Mouse (Mus musculus) embryonic facial prominence, embryonic 12.5 days (tissue): ENCODE measurements around the gene Ephx1. TPM values are rescaled to one million over a fixed set of nuclear protein-coding genes. Genes with fewer than 3 reads are reported as not detected.

Experiments used
- ATAC-seq: fragments of 200-750 bp; cut with Nextera tagmentation; 2 replicates; pipeline ENCODE4 v1.8.0; 2017; ENCODE audit not compliant: insufficient number of reproducible peaks, insufficient read depth, low FRiP score, low TSS enrichment
- H3K27ac ChIP-seq: fragments of 300-500 bp; sonication (generic); 2 replicates; pipeline ENCODE4 v1.5.1; 2016; ENCODE audit warnings: mild to moderate bottlenecking
- H3K27me3 ChIP-seq: fragments of 300-500 bp; sonication (generic); 2 replicates; pipeline ENCODE4 v1.6.1; 2016; ENCODE audit warnings: mild to moderate bottlenecking, moderate library complexity
- H3K36me3 ChIP-seq: fragments of 300-500 bp; sonication (generic); 2 replicates; pipeline ENCODE4 v1.6.1; 2016; ENCODE audit warnings: mild to moderate bottlenecking
- H3K4me1 ChIP-seq: fragments of 300-500 bp; sonication (generic); 2 replicates; pipeline ENCODE4 v1.6.1; 2016
- H3K4me2 ChIP-seq: fragments of 300-500 bp; sonication (generic); replicated peaks from 2 replicates; pipeline ENCODE4 v1.6.1; 2016; ENCODE audit warnings: mild to moderate bottlenecking, moderate library complexity
- H3K4me3 ChIP-seq: fragments of 300-500 bp; sonication (generic); 2 replicates; pipeline ENCODE4 v1.5.1; 2016; ENCODE audit warnings: mild to moderate bottlenecking
- H3K9ac ChIP-seq: fragments of 300-500 bp; sonication (generic); 2 replicates; pipeline ENCODE4 v1.6.1; 2016; ENCODE audit warnings: mild to moderate bottlenecking, moderate library complexity
- H3K9me3 ChIP-seq: fragments of 300-500 bp; sonication (generic); 2 replicates; pipeline ENCODE4 v1.6.1; 2016; ENCODE audit warnings: mild to moderate bottlenecking, moderate library complexity
- WGBS: fragments of 180-500 bp; shearing (Covaris S2); methylation state at CpG from one replicate; pipeline ENCODE4 v1.1.7; 2016; 5-methylcytosine and 5-hydroxymethylcytosine counted together
- polyA plus RNA-seq: library from polyadenylated mRNA; unstranded; fragments of >200 nt; fragmentation: Nextera tagmentation; extraction: Ambion mirVana; gene quantifications from 2 replicates; pipeline ENCODE4 v1.2.1, GENCODE M21; 2016

Gene Ephx1
- polyA plus RNA-seq, 1 experiment from 2014 or later, result 2.6 TPM

GRCm38 (mm10) chr1:181012416-181012815 is 8.3 kb downstream of the Ephx1 start:
- Histone ChIP-seq H3K9ac (no peak overlapping the region), H3K9me3 (no peaks in the 10 kb centered on the region), H3K27me3 (no peaks in the 10 kb centered on the region), H3K4me2 (no peak overlapping the region), H3K4me1 (peaks cover 11% of the 10 kb centered on the region; the same call in 1 of the 2 replicates), H3K36me3 (no peaks in the 10 kb centered on the region), H3K4me3 (no peak overlapping the region), H3K27ac (no peak overlapping the region)
- no peak for ATAC-seq
- 83% methylated on average over 3 of the region's 3 CpGs for WGBS

- Histone ChIP-seq H3K4me1 (peaks cover 6% of the 10 kb centered on the region; the same call in 1 of the 2 replicates), H3K9ac (no peak overlapping the region), H3K9me3 (no peaks in the 10 kb centered on the region), H3K36me3 (no peaks in the 10 kb centered on the region), H3K4me3 (no peak overlapping the region), H3K27ac (no peak overlapping the region), H3K27me3 (no peaks in the 10 kb centered on the region), H3K4me2 (no peak overlapping the region)
- WGBS, result 58% methylated on average over 5 of the region's 5 CpGs
- no peak for ATAC-seq
These were observed 9.1 kb downstream of the Ephx1 start for GRCm38 (mm10) chr1:181011601-181012000.

DNA sequence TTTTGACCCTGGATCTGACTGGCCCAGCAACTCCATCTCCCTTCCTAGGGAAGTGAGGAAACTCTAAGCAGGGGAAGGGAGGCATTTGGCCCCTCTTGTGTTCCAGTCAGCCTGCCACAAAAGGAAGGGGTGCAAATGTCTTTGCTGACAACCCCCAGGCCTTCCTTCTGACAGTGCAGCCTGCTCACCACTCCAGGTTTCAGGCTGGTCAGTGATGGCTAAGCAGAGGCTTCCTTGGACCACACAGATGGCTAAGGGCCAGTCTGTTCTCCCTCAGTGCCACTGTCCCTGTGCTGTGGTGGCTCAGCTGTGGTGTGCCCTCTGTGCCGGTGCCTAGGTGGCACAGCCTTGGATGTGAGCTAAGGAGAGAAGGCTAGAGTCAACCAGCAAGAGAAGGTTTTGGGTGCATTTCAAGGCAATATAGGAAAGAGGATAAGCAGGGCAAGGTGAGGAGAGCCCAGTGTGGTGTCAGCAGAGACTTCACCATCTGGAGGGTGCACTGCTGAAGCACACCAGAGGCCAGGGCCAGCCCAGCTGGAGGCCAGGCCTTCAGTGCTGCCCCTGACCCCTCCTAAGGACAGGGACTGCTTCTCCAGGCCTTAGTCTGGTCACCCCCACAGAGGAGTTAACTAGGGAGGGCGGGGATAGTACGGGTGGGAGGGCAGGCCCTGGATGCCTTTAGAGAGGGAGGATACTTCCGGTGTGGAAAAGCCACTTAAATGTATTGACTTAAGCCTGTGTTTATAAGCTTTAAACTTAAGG is 10.4 kb downstream of the Ephx1 start:
- 63% methylated on average over 4 of the region's 4 CpGs for WGBS
- Histone ChIP-seq H3K36me3 (no peaks in the 10 kb centered on the region), H3K4me2 (no peak overlapping the region), H3K9me3 (no peaks in the 10 kb centered on the region), H3K4me1 (no peaks in the 10 kb centered on the region; the same call in 1 of the 2 replicates), H3K9ac (no peak overlapping the region), H3K4me3 (no peak overlapping the region), H3K27me3 (no peaks in the 10 kb centered on the region), H3K27ac (no peak overlapping the region)
- ATAC-seq, result no peak

GRCm38 (mm10) chr1:181009754-181010153 is 10.9 kb downstream of the Ephx1 start:
- Histone ChIP-seq H3K27ac (no peak overlapping the region), H3K9me3 (no peaks in the 10 kb centered on the region), H3K4me1 (no peaks in the 10 kb centered on the region), H3K9ac (no peak overlapping the region), H3K36me3 (no peaks in the 10 kb centered on the region), H3K4me3 (no peak overlapping the region), H3K27me3 (no peaks in the 10 kb centered on the region), H3K4me2 (no peak overlapping the region)
- 67% methylated on average over 3 of the region's 3 CpGs for WGBS
- no peak for ATAC-seq

DNA sequence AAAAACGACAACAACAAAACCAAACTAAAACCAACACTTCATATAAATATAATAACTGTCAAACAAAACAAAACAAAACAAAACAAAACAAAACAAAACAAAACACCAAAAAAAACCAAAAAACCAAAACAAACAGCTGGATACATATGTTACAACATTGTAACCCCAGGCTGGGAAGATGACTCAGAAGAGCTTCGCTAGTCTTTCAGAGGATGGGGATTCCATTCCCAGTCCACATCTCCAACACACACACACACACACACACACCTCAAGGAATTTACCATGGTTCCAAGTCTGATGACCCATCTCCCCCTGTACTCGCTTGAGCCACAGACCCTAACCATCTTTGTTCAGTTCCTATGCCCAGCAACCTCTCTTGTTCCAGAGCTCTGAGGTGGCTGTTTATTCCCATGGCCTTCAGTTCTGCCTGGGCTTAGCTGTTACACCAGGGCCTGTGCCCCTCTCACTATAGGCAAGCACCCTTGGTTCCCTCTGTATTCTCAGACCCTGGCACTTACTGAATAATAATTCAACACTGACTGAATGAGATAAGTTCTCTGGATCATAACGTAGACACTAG is 11.6 kb downstream of the Ephx1 start:
- Histone ChIP-seq H3K36me3 (no peaks in the 10 kb centered on the region), H3K9ac (no peak overlapping the region), H3K27me3 (no peaks in the 10 kb centered on the region), H3K4me2 (no peak overlapping the region), H3K4me3 (no peak overlapping the region), H3K27ac (no peak overlapping the region), H3K4me1 (no peaks in the 10 kb centered on the region), H3K9me3 (no peaks in the 10 kb centered on the region)
- no peak for ATAC-seq
- WGBS, result 86% methylated on average over 4 of the region's 4 CpGs

- Histone ChIP-seq H3K4me2 (no peak overlapping the region), H3K4me1 (no peaks in the 10 kb centered on the region), H3K27me3 (no peaks in the 10 kb centered on the region), H3K27ac (no peak overlapping the region), H3K4me3 (no peak overlapping the region), H3K9me3 (no peaks in the 10 kb centered on the region), H3K9ac (no peak overlapping the region), H3K36me3 (no peaks in the 10 kb centered on the region)
- WGBS, result 93% methylated on average over 2 of the region's 2 CpGs
- no peak for ATAC-seq
These were observed 12.4 kb downstream of the Ephx1 start for GRCm38 (mm10) chr1:181008266-181008665.

- Histone ChIP-seq H3K4me1 (no peaks in the 10 kb centered on the region), H3K4me2 (no peak overlapping the region), H3K27ac (no peak overlapping the region), H3K36me3 (no peaks in the 10 kb centered on the region), H3K9me3 (no peaks in the 10 kb centered on the region), H3K27me3 (no peaks in the 10 kb centered on the region), H3K4me3 (no peak overlapping the region), H3K9ac (no peak overlapping the region)
- ATAC-seq, result no peak
- 89% methylated on average over 6 of the region's 6 CpGs for WGBS
These were observed 12.9 kb downstream of the Ephx1 start for GRCm38 (mm10) chr1:181007831-181008230.

DNA sequence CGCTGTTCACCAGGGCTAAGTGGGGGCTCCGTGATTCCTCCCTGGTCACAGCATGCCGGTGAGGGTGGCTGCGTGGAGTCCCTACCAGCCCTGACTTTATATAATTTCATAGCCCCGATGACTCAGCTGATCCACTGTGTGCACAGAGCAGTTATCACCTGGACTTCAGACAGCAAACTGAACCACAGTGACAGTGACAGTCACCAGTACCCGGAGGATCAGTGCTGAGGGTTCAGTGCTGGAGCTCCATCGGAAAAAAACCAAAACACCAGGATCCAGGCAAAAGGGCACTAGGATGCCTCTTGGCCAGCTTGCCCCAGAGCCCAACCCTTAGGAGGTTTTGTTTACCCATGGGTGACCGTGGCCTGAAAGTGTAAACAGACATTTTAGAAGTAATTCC is 15.4 kb downstream of the Ephx1 start:
- no peak overlapping the region for H3K27ac ChIP-seq
- H3K4me3 ChIP-seq, result no peak overlapping the region
- ATAC-seq, result no peak
- 84% methylated on average over 8 of the region's 8 CpGs for WGBS
- no peak overlapping the region for H3K4me2 ChIP-seq
- H3K27me3 ChIP-seq, result no peaks in the 10 kb centered on the region
- peaks cover 5% of the 10 kb centered on the region for H3K4me1 ChIP-seq
- no peaks in the 10 kb centered on the region for H3K36me3 ChIP-seq
- H3K9ac ChIP-seq, result no peak overlapping the region
- H3K9me3 ChIP-seq, result no peaks in the 10 kb centered on the region

DNA sequence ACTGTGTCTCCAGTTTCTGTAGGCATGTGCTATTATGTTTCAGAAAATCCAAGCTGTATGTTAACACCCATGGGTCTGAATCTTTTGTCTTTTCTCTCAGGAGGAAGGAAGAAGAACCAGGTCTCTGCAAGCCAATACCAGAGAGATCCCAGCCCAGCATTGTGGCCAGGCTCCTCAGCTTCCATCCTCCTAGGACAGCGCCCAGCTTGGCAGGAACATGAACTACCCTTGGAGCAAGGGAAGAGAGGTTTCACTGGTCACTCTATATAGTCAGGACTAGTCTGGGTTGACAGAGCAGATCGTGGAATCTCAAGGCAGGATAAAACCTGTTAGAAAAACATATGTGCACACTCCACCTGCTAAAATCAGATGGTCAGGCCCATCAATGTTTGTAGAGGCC is 16.9 kb downstream of the Ephx1 start:
- WGBS, result 82% methylated on average over 2 of the region's 2 CpGs

GRCm38 (mm10) chr1:181001621-181002020 is 19.1 kb downstream of the Ephx1 start:
- Histone ChIP-seq H3K27ac (no peak overlapping the region), H3K27me3 (no peaks in the 10 kb centered on the region), H3K4me2 (no peak overlapping the region), H3K9ac (no peak overlapping the region), H3K4me3 (no peak overlapping the region), H3K9me3 (no peaks in the 10 kb centered on the region), H3K36me3 (no peaks in the 10 kb centered on the region), H3K4me1 (peaks cover 8% of the 10 kb centered on the region)
- no peak for ATAC-seq
- 94% methylated on average over 3 of the region's 3 CpGs for WGBS

More for the DNA sequence above, 16.9 kb downstream of the Ephx1 start:
- H3K27ac ChIP-seq, result no peak overlapping the region
- no peak for ATAC-seq
- no peak overlapping the region for H3K4me2 ChIP-seq
- no peaks in the 10 kb centered on the region for H3K9me3 ChIP-seq
- H3K4me1 ChIP-seq, result peaks cover 8% of the 10 kb centered on the region
- H3K4me3 ChIP-seq, result no peak overlapping the region
- no peak overlapping the region for H3K9ac ChIP-seq
- H3K27me3 ChIP-seq, result no peaks in the 10 kb centered on the region
- no peaks in the 10 kb centered on the region for H3K36me3 ChIP-seq

- Histone ChIP-seq H3K27ac (no peak overlapping the region), H3K9ac (no peak overlapping the region), H3K9me3 (no peaks in the 10 kb centered on the region), H3K27me3 (no peaks in the 10 kb centered on the region), H3K4me2 (no peak overlapping the region), H3K4me1 (peaks cover 8% of the 10 kb centered on the region), H3K36me3 (no peaks in the 10 kb centered on the region), H3K4me3 (no peak overlapping the region)
- ATAC-seq, result peak; percentile 58; the same call in 1 of the 2 replicates
- 91% methylated on average over 3 of the region's 3 CpGs for WGBS
These were observed 19.5 kb downstream of the Ephx1 start for GRCm38 (mm10) chr1:181001217-181001616.

DNA sequence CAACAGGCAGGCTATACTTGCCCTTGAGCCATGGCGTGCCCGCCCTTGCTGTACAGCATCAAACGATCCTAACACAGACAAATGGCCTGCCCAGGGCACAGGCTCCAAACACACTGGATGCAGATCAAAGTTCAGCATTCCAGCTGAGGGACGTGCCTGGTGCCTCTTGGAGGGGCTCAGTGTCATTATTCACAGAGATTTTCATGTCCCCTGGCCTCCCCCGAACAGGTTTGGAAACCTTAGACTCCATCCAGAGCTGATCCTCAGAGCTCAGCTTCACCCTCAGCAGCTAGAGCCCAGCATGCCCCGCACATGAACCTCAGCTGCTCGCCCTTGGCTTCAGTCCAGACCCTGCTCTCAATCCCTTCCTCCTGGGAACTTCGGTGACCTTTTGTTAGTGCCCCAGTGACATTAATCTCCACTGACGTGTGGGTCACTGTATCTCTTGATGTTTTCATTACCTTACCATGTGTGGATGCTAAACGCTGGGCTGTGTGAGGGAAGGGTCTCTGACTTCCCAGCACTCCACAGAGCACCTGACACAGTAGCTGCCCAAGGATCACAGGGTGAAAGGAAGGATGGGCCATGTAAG is 20.1 kb downstream of the Ephx1 start:
- Histone ChIP-seq H3K9me3 (no peaks in the 10 kb centered on the region), H3K4me3 (no peak overlapping the region), H3K4me1 (peaks cover 8% of the 10 kb centered on the region), H3K4me2 (no peak overlapping the region), H3K27ac (no peak overlapping the region), H3K9ac (no peak overlapping the region), H3K27me3 (no peaks in the 10 kb centered on the region), H3K36me3 (no peaks in the 10 kb centered on the region)
- 34% methylated on average over 10 of the region's 10 CpGs for WGBS
- peak; percentile 71 for ATAC-seq
